Mouse (Mus musculus): Measurements from ENCODE around the gene Agbl2. TPM values are rescaled to one million over a fixed set of nuclear protein-coding genes. Genes with fewer than 3 reads are reported as not detected.

Agbl2 gene
- polyA plus RNA-seq, 1 experiment = 2.2 TPM

- no peak overlapping the region for H3K27ac ChIP-seq (ENCODE audit: insufficient read depth, low read length)
- no peak overlapping the region for H3K4me3 ChIP-seq (ENCODE audit: low read depth, low read length)
- TF ChIP-seq POLR2A (IDR thresholded peaks at IDR 0.05; ENCODE audit: insufficient read depth, low read length) = no peak
- TF ChIP-seq EP300 (IDR thresholded peaks at IDR 0.05; ENCODE audit: insufficient read depth, low read depth, low read length) = no peak
- TF ChIP-seq CTCF (IDR thresholded peaks at IDR 0.05; ENCODE audit: low read depth, low read length) = no peak
- no peaks in the 10 kb centered on the region for H3K9me3 ChIP-seq (replicated peaks; ENCODE audit: control insufficient read depth, insufficient read depth, low read length, poor library complexity, severe bottlenecking)
- H3K36me3 ChIP-seq (ENCODE audit: control insufficient read depth, insufficient read depth, low read length, poor library complexity, severe bottlenecking) = no peaks in the 10 kb centered on the region
- H3K4me1 ChIP-seq (ENCODE audit: control insufficient read depth, insufficient read depth, low read length) = no peaks in the 10 kb centered on the region
- H3K27me3 ChIP-seq (ENCODE audit: control insufficient read depth, insufficient read depth, low read length, poor library complexity, severe bottlenecking) = no peaks in the 10 kb centered on the region
- no peak overlapping the region for H3K9ac ChIP-seq (ENCODE audit: low read depth, poor library complexity, severe bottlenecking)
Observed at GRCm38 (mm10) chr2:90877584-90878259, 95.2 kb downstream of the Agbl2 start.

GRCm38 (mm10) chr2:90879419-90879818 is 96.9 kb downstream of the Agbl2 start:
- TF ChIP-seq EP300 (IDR thresholded peaks at IDR 0.05; ENCODE audit: insufficient read depth, low read depth, low read length) (no peak), CTCF (IDR thresholded peaks at IDR 0.05; ENCODE audit: low read depth, low read length) (no peak), POLR2A (IDR thresholded peaks at IDR 0.05; ENCODE audit: insufficient read depth, low read length) (no peak)
- H3K9me3 ChIP-seq (replicated peaks; ENCODE audit: control insufficient read depth, insufficient read depth, low read length, poor library complexity, severe bottlenecking) = no peaks in the 10 kb centered on the region
- no peaks in the 10 kb centered on the region for H3K27me3 ChIP-seq (ENCODE audit: control insufficient read depth, insufficient read depth, low read length, poor library complexity, severe bottlenecking)
- no peak overlapping the region for H3K9ac ChIP-seq (ENCODE audit: low read depth, poor library complexity, severe bottlenecking)
- no peaks in the 10 kb centered on the region for H3K4me1 ChIP-seq (ENCODE audit: control insufficient read depth, insufficient read depth, low read length)
- H3K4me3 ChIP-seq (ENCODE audit: low read depth, low read length) = no peak overlapping the region
- no peaks in the 10 kb centered on the region for H3K36me3 ChIP-seq (ENCODE audit: control insufficient read depth, insufficient read depth, low read length, poor library complexity, severe bottlenecking)
- no peak overlapping the region for H3K27ac ChIP-seq (ENCODE audit: insufficient read depth, low read length)

- no peak for TF ChIP-seq POLR2A (IDR thresholded peaks at IDR 0.05; ENCODE audit: insufficient read depth, low read length)
- TF ChIP-seq CTCF (IDR thresholded peaks at IDR 0.05; ENCODE audit: low read depth, low read length) = no peak
- no peak for TF ChIP-seq EP300 (IDR thresholded peaks at IDR 0.05; ENCODE audit: insufficient read depth, low read depth, low read length)
- Histone ChIP-seq H3K27me3 (ENCODE audit: control insufficient read depth, insufficient read depth, low read length, poor library complexity, severe bottlenecking) (no peaks in the 10 kb centered on the region), H3K4me1 (ENCODE audit: control insufficient read depth, insufficient read depth, low read length) (no peaks in the 10 kb centered on the region), H3K27ac (ENCODE audit: insufficient read depth, low read length) (no peak overlapping the region), H3K36me3 (ENCODE audit: control insufficient read depth, insufficient read depth, low read length, poor library complexity, severe bottlenecking) (no peaks in the 10 kb centered on the region), H3K9ac (ENCODE audit: low read depth, poor library complexity, severe bottlenecking) (no peak overlapping the region), H3K4me3 (ENCODE audit: low read depth, low read length) (no peak overlapping the region), H3K9me3 (replicated peaks; ENCODE audit: control insufficient read depth, insufficient read depth, low read length, poor library complexity, severe bottlenecking) (no peaks in the 10 kb centered on the region)
Observed at GRCm38 (mm10) chr2:90880144-90880785, 97.7 kb downstream of the Agbl2 start.

DNA sequence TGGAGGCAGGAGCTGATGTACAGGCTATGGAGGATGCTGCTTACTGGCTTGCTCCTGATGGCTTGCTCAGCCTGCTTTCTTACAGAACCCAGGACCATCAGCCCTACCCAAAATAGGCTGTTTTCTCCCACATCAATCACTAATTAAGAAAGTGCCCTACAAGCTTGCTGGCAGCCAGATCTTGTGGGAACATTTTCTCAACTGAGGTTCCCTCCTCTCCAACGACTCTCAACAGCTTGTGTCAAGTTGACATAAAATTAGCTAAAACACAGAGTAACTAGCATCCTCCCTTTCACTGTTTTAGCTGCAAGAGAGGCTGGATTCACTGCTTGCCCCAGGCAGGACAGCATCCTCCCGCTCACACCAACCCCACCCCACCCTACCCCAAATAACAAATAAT is 99.3 kb downstream of the Agbl2 start:
- Histone ChIP-seq H3K4me1 (ENCODE audit: control insufficient read depth, insufficient read depth, low read length) (no peaks in the 10 kb centered on the region), H3K27ac (ENCODE audit: insufficient read depth, low read length) (no peak overlapping the region), H3K9me3 (replicated peaks; ENCODE audit: control insufficient read depth, insufficient read depth, low read length, poor library complexity, severe bottlenecking) (no peaks in the 10 kb centered on the region), H3K36me3 (ENCODE audit: control insufficient read depth, insufficient read depth, low read length, poor library complexity, severe bottlenecking) (no peaks in the 10 kb centered on the region), H3K4me3 (ENCODE audit: low read depth, low read length) (no peak overlapping the region), H3K9ac (ENCODE audit: low read depth, poor library complexity, severe bottlenecking) (no peak overlapping the region), H3K27me3 (ENCODE audit: control insufficient read depth, insufficient read depth, low read length, poor library complexity, severe bottlenecking) (peaks cover 5% of the 10 kb centered on the region; the same call in 1 of the 2 replicates)
- no peak for TF ChIP-seq POLR2A (IDR thresholded peaks at IDR 0.05; ENCODE audit: insufficient read depth, low read length)
- no peak for TF ChIP-seq CTCF (IDR thresholded peaks at IDR 0.05; ENCODE audit: low read depth, low read length)
- no peak for TF ChIP-seq EP300 (IDR thresholded peaks at IDR 0.05; ENCODE audit: insufficient read depth, low read depth, low read length)

Other genes with a start within 250 kb of the Agbl2 start
- gene Ptprj, start 202.1 kb upstream of the Agbl2 start, polyA plus RNA-seq (2011; ENCODE audit: insufficient read depth, insufficient read length, low read depth, missing spikeins) = 5.5 and 5.9 TPM in 2 replicates
- gene Nup160, start 105.5 kb upstream of the Agbl2 start, polyA plus RNA-seq (2011; ENCODE audit: insufficient read depth, insufficient read length, low read depth, missing spikeins) = 133 TPM in 2 replicates
- 144 and 146 TPM in 2 replicates for gene Fnbp4, start 37.4 kb upstream of the Agbl2 start, polyA plus RNA-seq (2011; ENCODE audit: insufficient read depth, insufficient read length, low read depth, missing spikeins)
- 263 and 277 TPM in 2 replicates for gene Mtch2, start 64.4 kb downstream of the Agbl2 start, polyA plus RNA-seq (2011; ENCODE audit: insufficient read depth, insufficient read length, low read depth, missing spikeins)
- 0.94 and 2.1 TPM in 2 replicates for gene C1qtnf4, start 103.1 kb downstream of the Agbl2 start, polyA plus RNA-seq (2011; ENCODE audit: insufficient read depth, insufficient read length, low read depth, missing spikeins)
- gene Kbtbd4, start 122.0 kb downstream of the Agbl2 start, polyA plus RNA-seq (2011; ENCODE audit: insufficient read depth, insufficient read length, low read depth, missing spikeins) = 20.7 and 24.0 TPM in 2 replicates
- 86.9 and 90.1 TPM in 2 replicates for gene Ndufs3, start 122.1 kb downstream of the Agbl2 start, polyA plus RNA-seq (2011; ENCODE audit: insufficient read depth, insufficient read length, low read depth, missing spikeins)
- 182 and 183 TPM in 2 replicates for gene Celf1, start 157.7 kb downstream of the Agbl2 start, polyA plus RNA-seq (2011; ENCODE audit: insufficient read depth, insufficient read length, low read depth, missing spikeins)